Mouse (Mus musculus) cortical plate, adult 2 months (tissue): ENCODE measurements around the gene Scrg1. TPM values are rescaled to one million over a fixed set of nuclear protein-coding genes. Genes with fewer than 3 reads are reported as not detected.

Experiments used
- H3K27ac ChIP-seq: fragments of 200-500 bp; 2 replicates; pipeline ENCODE4 v1.5.1; 2012; ENCODE audit warnings: low read length, control low read depth, inconsistent platforms; ENCODE audit not compliant: insufficient read depth
- H3K4me1 ChIP-seq: fragments of 200-500 bp; 2 replicates; pipeline ENCODE4 v1.6.1; 2011; ENCODE audit warnings: low read length; ENCODE audit not compliant: control insufficient read depth, insufficient read depth
- H3K4me3 ChIP-seq: fragments of 200-500 bp; 2 replicates; pipeline ENCODE4 v1.5.1; 2011; ENCODE audit warnings: mild to moderate bottlenecking, low read length, control low read depth; ENCODE audit not compliant: insufficient read depth
- CTCF ChIP-seq: fragments of 200-500 bp; IDR thresholded peaks from 2 replicates; pipeline ENCODE4 v1.5.1; 2011; ENCODE audit warnings: mild to moderate bottlenecking, control low read depth, low read length; ENCODE audit not compliant: insufficient read depth; ENCODE audit errors: extremely low read depth
- POLR2A ChIP-seq: fragments of 200-500 bp; IDR thresholded peaks from 2 replicates; pipeline ENCODE4 v1.6.1; 2011; ENCODE audit warnings: mild to moderate bottlenecking, low read length, control low read depth; ENCODE audit not compliant: insufficient read depth; ENCODE audit errors: extremely low read depth
- polyA plus RNA-seq: library from polyadenylated mRNA; depleted of rRNA; stranded (reverse); fragments of >200 nt; gene quantifications from 2 replicates; pipeline ENCODE4 v1.2.3, GENCODE M21; 2012

Gene Scrg1
- polyA plus RNA-seq, 1 experiment: 112 TPM

GRCm38 (mm10) chr8:57451896-57452295, 3.8 kb upstream of the Scrg1 start:
- Histone ChIP-seq H3K27ac (no peak overlapping the region), H3K4me1 (no peaks in the 10 kb centered on the region), H3K4me3 (no peak overlapping the region)
- TF ChIP-seq POLR2A (no peak), CTCF (no peak)

DNA sequence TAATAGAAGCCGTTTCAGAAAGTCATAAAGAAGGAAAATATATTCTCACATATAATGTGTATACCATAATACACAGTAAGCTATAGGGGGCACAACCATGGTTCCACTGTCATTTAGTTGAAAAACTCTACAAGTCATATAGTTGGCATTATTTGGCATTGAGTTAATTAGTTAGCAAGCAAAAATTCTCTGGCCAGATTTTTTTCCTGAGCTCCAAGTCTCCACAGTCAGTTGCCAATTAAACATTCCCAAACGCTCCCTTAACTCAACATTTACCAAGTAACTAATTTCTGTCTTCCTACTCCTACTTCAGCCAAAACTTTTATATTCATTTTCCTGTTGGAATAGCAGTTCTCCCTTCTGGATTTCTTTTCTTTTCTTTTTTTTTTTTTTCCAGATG, 2.4 kb upstream of the Scrg1 start:
- no peak overlapping the region for H3K27ac ChIP-seq
- H3K4me3 ChIP-seq: no peak overlapping the region
- TF ChIP-seq CTCF (no peak), POLR2A (no peak)

GRCm38 (mm10) chr8:57457152-57457551, 1.4 kb downstream of the Scrg1 start:
- H3K27ac ChIP-seq: no peak overlapping the region; the same call in 1 of the 2 replicates
- TF ChIP-seq POLR2A: 0 out of 2 replicates have a peak, but pooled peaks have one; percentile 42
- TF ChIP-seq CTCF: no peak
- peak overlapping the region; percentile 38; the same call in 1 of the 2 replicates for H3K4me3 ChIP-seq
- H3K4me1 ChIP-seq: no peaks in the 10 kb centered on the region

More for the DNA sequence above, 2.4 kb upstream of the Scrg1 start:
- H3K4me1 ChIP-seq: no peaks in the 10 kb centered on the region

DNA sequence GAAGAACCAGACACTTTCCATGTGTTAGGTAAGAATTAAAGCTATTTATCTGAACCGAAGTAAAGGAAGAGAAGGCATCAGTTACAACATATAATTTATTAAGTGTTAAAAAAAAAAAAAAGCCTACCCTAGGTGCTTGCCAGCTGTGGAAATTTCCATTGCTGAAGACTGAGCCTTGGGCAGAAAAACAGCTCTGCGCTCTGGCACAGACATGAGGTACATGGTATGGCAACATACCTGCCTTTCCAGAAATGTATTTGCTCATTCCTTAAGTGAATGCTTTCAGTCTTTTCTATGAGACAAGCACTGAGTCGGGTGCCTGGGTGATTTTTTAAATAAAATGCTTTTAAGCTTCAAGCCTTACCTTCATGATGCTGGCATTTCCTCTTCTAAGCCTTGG, 2.2 kb downstream of the Scrg1 start:
- Histone ChIP-seq H3K27ac (no peak overlapping the region), H3K4me3 (no peak overlapping the region; the same call in 1 of the 2 replicates), H3K4me1 (no peaks in the 10 kb centered on the region)
- TF ChIP-seq CTCF: no peak
- no peak for TF ChIP-seq POLR2A

- no peaks in the 10 kb centered on the region for H3K4me1 ChIP-seq
- TF ChIP-seq POLR2A (no peak), CTCF (no peak)
These were observed 7.1 kb downstream of the Scrg1 start for GRCm38 (mm10) chr8:57462839-57463238.

GRCm38 (mm10) chr8:57463757-57464156, 8.0 kb downstream of the Scrg1 start:
- Histone ChIP-seq H3K4me3 (no peak overlapping the region), H3K4me1 (no peaks in the 10 kb centered on the region), H3K27ac (no peak overlapping the region)
- no peak for TF ChIP-seq CTCF
- TF ChIP-seq POLR2A: no peak

More at GRCm38 (mm10) chr8:57462839-57463238, 7.1 kb downstream of the Scrg1 start:
- Histone ChIP-seq H3K27ac (no peak overlapping the region), H3K4me3 (no peak overlapping the region)

GRCm38 (mm10) chr8:57468624-57469023, 12.9 kb downstream of the Scrg1 start:
- Histone ChIP-seq H3K4me1 (no peaks in the 10 kb centered on the region), H3K4me3 (no peak overlapping the region), H3K27ac (no peak overlapping the region)
- TF ChIP-seq POLR2A: no peak
- TF ChIP-seq CTCF: no peak

GRCm38 (mm10) chr8:57470863-57471262, 15.1 kb downstream of the Scrg1 start:
- no peak overlapping the region for H3K27ac ChIP-seq
- no peak for TF ChIP-seq CTCF
- TF ChIP-seq POLR2A: no peak
- H3K4me1 ChIP-seq: no peaks in the 10 kb centered on the region
- H3K4me3 ChIP-seq: no peak overlapping the region

GRCm38 (mm10) chr8:57473751-57474150, 18.0 kb downstream of the Scrg1 start:
- no peaks in the 10 kb centered on the region for H3K4me1 ChIP-seq
- no peak for TF ChIP-seq POLR2A
- no peak for TF ChIP-seq CTCF
- no peak overlapping the region for H3K27ac ChIP-seq
- no peak overlapping the region for H3K4me3 ChIP-seq

- Histone ChIP-seq H3K27ac (no peak overlapping the region), H3K4me3 (no peak overlapping the region), H3K4me1 (no peaks in the 10 kb centered on the region)
- TF ChIP-seq POLR2A: no peak
These were observed 22.7 kb downstream of the Scrg1 start for GRCm38 (mm10) chr8:57478406-57478805.
